Mouse (Mus musculus) lung, postnatal 10 days (tissue): ENCODE measurements at regions not wholly inside any gene's neighbourhood (a gene's known extent, or its start where the extent isn't known, plus 50 kb on each side); places are given as distances from the start of the nearest gene placed in this dataset.

Source experiments
- DNase-seq: peaks from one replicate; pipeline ENCODE4 v3.0.0; 2021

DNA sequence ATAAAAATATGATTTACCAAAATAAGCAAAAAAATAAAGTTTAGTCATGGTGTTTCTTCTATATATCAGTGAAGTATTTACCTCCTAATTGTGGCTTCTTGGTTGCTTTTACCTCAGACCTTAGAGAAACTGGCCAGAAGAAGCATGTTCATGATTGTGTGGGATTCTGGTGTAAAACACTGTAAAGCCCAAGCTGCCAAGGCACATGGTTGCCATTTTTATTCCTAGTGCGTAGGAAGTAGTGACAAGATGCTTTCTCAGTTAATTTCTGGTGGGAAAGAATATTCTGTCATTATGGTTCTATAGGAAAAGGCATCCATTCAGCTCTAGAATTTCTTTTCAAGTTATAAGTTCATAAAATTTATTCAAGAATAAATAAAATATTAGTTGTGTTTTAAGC, 805.2 kb downstream of the Olfm4 start:
- no peak for DNase-seq

DNA sequence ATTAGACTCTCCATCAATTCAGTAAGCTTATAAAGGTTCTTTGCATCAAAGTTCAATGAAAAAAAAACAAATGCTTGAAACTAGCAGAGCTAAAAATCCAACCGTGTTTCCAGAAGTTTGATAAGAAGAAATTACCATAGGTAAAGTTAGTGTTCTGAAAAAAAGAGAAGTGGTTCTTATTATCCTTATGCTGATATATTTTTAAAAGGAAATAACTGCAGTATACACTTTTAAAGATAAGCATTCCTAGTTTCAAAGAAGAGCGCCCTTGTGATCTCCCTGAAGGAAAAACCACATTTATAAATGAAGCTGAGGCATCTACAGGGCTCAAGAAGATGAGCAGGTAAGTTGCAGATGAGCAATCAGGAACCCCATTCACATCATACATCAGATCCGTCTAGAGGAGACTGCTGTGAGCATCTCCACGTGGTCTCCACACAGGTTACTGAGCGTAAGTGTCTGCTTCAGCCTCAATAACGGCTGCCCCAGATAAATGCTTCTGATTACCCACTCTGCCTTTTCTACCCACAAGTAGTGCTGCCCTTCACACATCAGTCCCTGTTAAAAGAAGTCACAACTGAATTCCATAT, 815.6 kb downstream of the Olfm4 start:
- DNase-seq: no peak

- no peak for DNase-seq
Measured at GRCm38 (mm10) chr14:80830476-80830875, 846.6 kb downstream of the Olfm4 start.

- no peak for DNase-seq
Measured at GRCm38 (mm10) chr14:80844550-80844949, 860.7 kb downstream of the Olfm4 start.

GRCm38 (mm10) chr14:80845576-80846269, 861.8 kb downstream of the Olfm4 start:
- peak; percentile 68 for DNase-seq

GRCm38 (mm10) chr14:80846420-80847083, 862.7 kb downstream of the Olfm4 start:
- DNase-seq: no peak
